Comparison of ENCODE assay signal across 9 mouse cellular contexts in the genomic region with DNA sequence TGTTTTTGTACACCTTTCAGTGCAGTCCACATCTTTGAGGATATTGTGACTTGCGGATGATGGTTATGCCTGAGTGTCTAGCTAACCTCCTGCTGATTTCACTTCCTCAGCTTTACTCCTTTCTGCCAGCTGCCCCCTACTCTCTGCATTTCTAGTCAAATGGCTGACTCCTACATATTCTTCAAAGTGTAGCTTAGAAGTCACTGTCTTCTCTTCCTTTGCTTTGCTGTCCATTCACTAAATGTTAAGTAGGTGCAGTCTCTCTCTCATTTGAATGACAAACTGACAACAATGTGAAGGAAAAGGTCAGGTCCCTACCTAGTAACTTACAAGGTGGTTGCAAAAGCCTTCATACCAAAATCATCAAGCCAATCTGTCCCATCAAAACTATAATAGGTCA.
"Had no signal": no experiment of that assay in that cellular context is flagged by ENCODE, and none has a peak within 500 bp of the region (broad histone marks: within the 10 kb centered on the region; RNA-seq: fewer than 3 reads in every experiment).

No protein-coding gene starts in this region.

- DNase-seq: liver, postnatal 0 days; lung, adult 2 months; lung, postnatal 14 days; lung, postnatal 36 days; right cerebral cortex, postnatal 14 days; spleen, adult 18-20 months; thymus, adult 2 months; thymus, postnatal 25 days; thymus, postnatal 4 days had no signal
